ENCODE assay signal across 8 mouse cellular contexts in genomic region chr13:48261341-48262221, GRCm38 (mm10). TPM values are rescaled to one million over a fixed set of nuclear protein-coding genes. Genes with fewer than 3 reads are reported as not detected.
DNase-seq lines count a peak whose midpoint lies in the region; ATAC-seq lines count a peak whose summit lies in the region.

No protein-coding gene starts in this region.

- peak overlapping the region; percentile 68 for H3K4me3 ChIP-seq in hindbrain, embryonic 14.5 days (replicated peaks; ENCODE audit: low read length)

- peaks cover 13% of the 10 kb centered on the region for H3K4me1 ChIP-seq in hindbrain, embryonic 14.5 days (replicated peaks; ENCODE audit: control insufficient read depth, insufficient read depth, low read length)

- H3K27me3 ChIP-seq in hindbrain, embryonic 14.5 days (ENCODE audit: control insufficient read depth, insufficient read depth, low read length): no peaks in the 10 kb centered on the region

- peak; percentile 33 for DNase-seq in adipocyte (ENCODE audit: low spot score)
- DNase-seq in cerebellum, adult 9-11 months: peak; percentile 28
- peak; percentile 20 to 46 for DNase-seq in frontal cortex, postnatal 14 days (ENCODE audit: low spot score in 2 of 2)
- DNase-seq in hindbrain, embryonic 14.5 days (ENCODE audit: low spot score): peak; percentile 64
- DNase-seq in left cerebral cortex, adult 18-20 months (ENCODE audit: low spot score in 2 of 2): peak; percentile 33 to 52
- peak; percentile 52 for DNase-seq in lung, postnatal 14 days
- DNase-seq in right cerebral cortex, adult 2 months (ENCODE audit: low spot score in 2 of 2): peak; percentile 47 to 65
- DNase-seq in B cell, adult 2 months: no peak

- no peaks in the 10 kb centered on the region for H3K9me3 ChIP-seq in hindbrain, embryonic 14.5 days (ENCODE audit: control insufficient read depth, low read length)

- H3K9ac ChIP-seq in hindbrain, embryonic 14.5 days: peak overlapping the region; percentile 99

- H3K36me3 ChIP-seq in hindbrain, embryonic 14.5 days (replicated peaks; ENCODE audit: control insufficient read depth, insufficient read depth): no peaks in the 10 kb centered on the region

- H3K27ac ChIP-seq in hindbrain, embryonic 14.5 days: peak overlapping the region; percentile 97

- peak overlapping the region; percentile 75 for H3K4me2 ChIP-seq in hindbrain, embryonic 14.5 days (replicated peaks)

- ATAC-seq in hindbrain, embryonic 14.5 days (ENCODE audit: low FRiP score): 0 out of 2 replicates have a peak, but pooled peaks have one; percentile 14

- under 1% methylated on average over 95 of the region's 98 CpGs for WGBS in hindbrain, embryonic 14.5 days

RNA-seq across cellular contexts. Expression of gene Id4, which starts 0.6 kb away (rescaled TPM):
- polyA plus RNA-seq in hindbrain, embryonic 14.5 days (2014; fragmentation: Nextera tagmentation; extraction: Ambion mirVana): 91.5 and 100 TPM in 2 replicates
- total RNA-seq in left cerebral cortex, adult 18-20 months (2021): 10 to 100 TPM; 40.8 to 52.0 TPM

Comparison
In these comparisons a context has a peak if more than half of its experiments do, and no peak if none do; other contexts are left out.
1. DNase-seq: peak in adipocyte (single experiment), cerebellum, adult 9-11 months (single experiment), frontal cortex, postnatal 14 days (2 of 2), hindbrain, embryonic 14.5 days (single experiment), left cerebral cortex, adult 18-20 months (2 of 2), lung, postnatal 14 days (single experiment) and right cerebral cortex, adult 2 months (2 of 2); none in B cell, adult 2 months (0 of 2).